Mouse (Mus musculus) cerebellum, adult 2 months (tissue): Measurements from ENCODE around the gene Eif3a. TPM values are rescaled to one million over a fixed set of nuclear protein-coding genes. Genes with fewer than 3 reads are reported as not detected.

Experiments used
- DNase-seq, 2 experiments: peaks; one replicate each; pipeline ENCODE4 v3.0.0; 2021
- H3K27ac ChIP-seq: fragments of 200-500 bp; 2 replicates; pipeline ENCODE4 v1.5.1; 2012; ENCODE audit warnings: low read length, control low read depth, inconsistent platforms; ENCODE audit not compliant: insufficient read depth
- H3K27me3 ChIP-seq: fragments of 200-500 bp; 2 replicates; pipeline ENCODE4 v1.6.1; 2012; ENCODE audit warnings: inconsistent platforms, mild to moderate bottlenecking, low read length, moderate library complexity; ENCODE audit not compliant: control insufficient read depth, insufficient read depth
- H3K4me1 ChIP-seq: fragments of 200-500 bp; 2 replicates; pipeline ENCODE4 v1.6.1; 2011; ENCODE audit warnings: low read length; ENCODE audit not compliant: control insufficient read depth, insufficient read depth
- H3K4me3 ChIP-seq: fragments of 200-500 bp; replicated peaks from 2 replicates; pipeline ENCODE3; 2011; ENCODE audit warnings: mild to moderate bottlenecking, low read depth, low read length, control low read depth; ENCODE audit not compliant: insufficient read depth
- CTCF ChIP-seq: fragments of 200-500 bp; IDR thresholded peaks from 2 replicates; pipeline ENCODE4 v1.5.1; 2011; ENCODE audit warnings: low read depth, mild to moderate bottlenecking, control low read depth, low read length, moderate library complexity, borderline replicate concordance; ENCODE audit not compliant: insufficient read depth
- POLR2A ChIP-seq: fragments of 200-500 bp; IDR thresholded peaks from 2 replicates; pipeline ENCODE4 v1.6.1; 2011; ENCODE audit warnings: low read length, control low read depth, borderline replicate concordance; ENCODE audit not compliant: insufficient read depth
- WGBS: fragments of 180-500 bp; shearing (Covaris S2); methylation state at CpG from one replicate; pipeline ENCODE4 v1.1.7; 2018; 5-methylcytosine and 5-hydroxymethylcytosine counted together
- polyA plus RNA-seq: library from polyadenylated mRNA; depleted of rRNA; stranded (reverse); fragments of >200 nt; gene quantifications from 2 replicates; pipeline ENCODE4 v1.2.3, GENCODE M21; 2012

The Eif3a gene
- polyA plus RNA-seq, 1 experiment = 73.5 TPM

DNA sequence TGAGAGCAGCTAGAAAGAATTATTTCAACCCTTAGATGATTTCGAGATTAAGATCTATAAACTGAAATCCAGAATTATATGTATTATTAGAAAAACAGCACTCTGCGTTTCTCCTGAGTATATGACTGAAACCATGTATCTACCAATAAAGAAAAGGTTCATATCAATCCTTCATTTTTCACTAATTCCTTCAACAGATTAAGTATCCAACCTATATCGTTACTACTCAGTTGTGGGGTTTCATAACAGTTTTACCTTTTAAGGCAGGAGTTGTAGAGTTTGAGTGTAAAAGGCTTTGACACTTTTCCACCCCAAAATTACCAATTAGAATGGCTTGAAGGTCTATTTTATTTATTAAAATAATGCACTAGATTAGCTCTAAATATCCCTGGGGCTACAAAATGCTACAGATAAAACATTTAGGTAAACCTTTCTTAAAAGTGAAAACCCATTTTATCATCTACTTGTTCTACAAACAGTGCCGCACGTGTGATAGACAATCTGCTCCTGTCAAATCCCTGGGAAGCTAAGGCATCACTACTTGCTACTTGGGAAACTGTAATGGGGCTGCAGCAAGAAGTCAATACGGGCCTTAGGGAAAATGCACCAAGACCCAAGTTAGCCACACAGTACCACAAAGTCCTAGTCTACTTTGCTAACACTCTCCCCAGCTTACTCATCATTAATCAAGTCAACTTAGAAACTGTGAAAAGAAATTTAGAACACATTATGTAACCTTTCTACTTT is 2.1 kb downstream of the Eif3a start:
- no peaks in the 10 kb centered on the region; the same call in 1 of the 2 replicates for H3K4me1 ChIP-seq
- H3K27ac ChIP-seq = no peak overlapping the region
- DNase-seq = no peak
- WGBS = 30% methylated on average over 6 of the region's 6 CpGs
- no peaks in the 10 kb centered on the region for H3K27me3 ChIP-seq
- TF ChIP-seq CTCF = no peak
- TF ChIP-seq POLR2A = no peak
- peak overlapping the region; percentile 30 for H3K4me3 ChIP-seq

DNA sequence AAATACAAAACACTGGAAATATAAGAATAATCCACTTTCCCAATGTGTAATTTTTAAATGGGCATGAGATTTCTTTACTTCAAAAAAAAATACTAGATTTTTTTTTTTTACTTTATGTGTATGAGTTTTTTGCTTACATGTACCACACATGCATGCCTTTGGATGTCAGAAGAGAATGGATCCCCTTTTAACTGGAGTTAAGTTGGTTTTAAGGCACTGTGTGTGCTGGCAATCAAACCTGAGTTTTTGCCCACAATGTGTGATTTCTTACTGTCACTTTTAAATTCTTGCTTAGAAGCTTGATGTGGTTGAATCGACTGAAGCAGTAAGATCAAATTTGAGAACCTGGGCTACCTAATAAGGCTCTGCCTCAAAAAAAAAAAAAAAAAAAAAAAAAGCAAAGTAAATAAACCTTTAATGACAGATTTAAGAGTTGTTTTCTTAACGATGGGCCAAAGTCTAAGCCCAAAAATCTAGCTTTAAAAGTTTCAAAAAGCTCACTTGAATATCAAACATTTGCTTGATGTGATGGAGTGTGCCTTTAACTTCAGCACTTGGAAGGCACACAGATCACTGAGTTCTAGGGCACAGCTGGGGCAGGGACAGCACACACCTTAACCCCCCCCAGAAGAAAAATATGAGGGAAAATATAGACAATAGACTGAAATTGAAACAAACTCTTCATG is 2.9 kb downstream of the Eif3a start:
- Histone ChIP-seq H3K4me1 (no peaks in the 10 kb centered on the region; the same call in 1 of the 2 replicates), H3K27ac (no peak overlapping the region), H3K27me3 (no peaks in the 10 kb centered on the region), H3K4me3 (no peak overlapping the region)
- DNase-seq = no peak
- TF ChIP-seq CTCF (no peak), POLR2A (no peak)
- 43% methylated on average over 2 of the region's 2 CpGs for WGBS

DNA sequence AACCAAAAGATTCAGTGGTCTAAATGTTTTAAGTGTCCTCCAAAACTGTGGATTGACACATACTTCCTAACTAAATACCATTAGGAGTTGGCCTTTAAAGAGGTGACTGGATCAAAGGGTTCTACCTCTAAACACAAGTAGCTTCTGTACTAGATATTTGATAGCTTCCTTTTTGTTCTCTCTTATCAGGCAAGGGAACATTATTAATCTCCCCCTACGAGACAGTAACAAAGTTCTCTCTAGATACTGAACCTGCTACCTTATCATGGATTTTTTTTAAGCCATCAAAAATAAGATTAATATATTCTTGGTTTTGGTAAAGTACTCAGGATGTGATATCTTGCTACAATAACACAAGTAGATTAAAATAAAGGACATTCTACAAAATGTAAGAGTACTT is 5.7 kb downstream of the Eif3a start:
- H3K4me1 ChIP-seq = no peaks in the 10 kb centered on the region; the same call in 1 of the 2 replicates
- TF ChIP-seq CTCF = no peak
- TF ChIP-seq POLR2A = no peak
- 72% methylated on average over 1 of the region's 1 CpGs for WGBS
- DNase-seq = no peak
- no peak overlapping the region for H3K27ac ChIP-seq
- H3K4me3 ChIP-seq = no peak overlapping the region
- no peaks in the 10 kb centered on the region for H3K27me3 ChIP-seq

DNA sequence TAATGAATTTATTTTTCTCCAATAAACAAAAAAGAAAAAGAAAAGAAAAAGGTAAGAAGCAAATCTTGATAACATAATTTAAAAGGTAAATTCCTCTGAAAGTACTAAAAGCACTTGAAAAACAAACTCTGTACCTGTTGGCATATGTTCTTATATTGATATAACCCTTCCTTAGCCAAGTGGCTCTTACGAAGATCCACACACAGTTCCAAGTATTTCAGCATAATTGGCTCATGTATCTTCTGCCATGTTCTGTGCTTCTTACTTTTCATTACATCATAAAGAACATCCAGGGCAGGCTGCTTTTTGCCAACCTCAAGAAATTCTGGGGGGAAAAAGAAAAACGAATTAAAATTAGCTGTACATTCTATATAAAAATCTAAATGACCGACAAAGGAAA is 8.4 kb downstream of the Eif3a start:
- TF ChIP-seq POLR2A = no peak
- no peak for TF ChIP-seq CTCF
- WGBS = 59% methylated on average over 3 of the region's 3 CpGs

DNA sequence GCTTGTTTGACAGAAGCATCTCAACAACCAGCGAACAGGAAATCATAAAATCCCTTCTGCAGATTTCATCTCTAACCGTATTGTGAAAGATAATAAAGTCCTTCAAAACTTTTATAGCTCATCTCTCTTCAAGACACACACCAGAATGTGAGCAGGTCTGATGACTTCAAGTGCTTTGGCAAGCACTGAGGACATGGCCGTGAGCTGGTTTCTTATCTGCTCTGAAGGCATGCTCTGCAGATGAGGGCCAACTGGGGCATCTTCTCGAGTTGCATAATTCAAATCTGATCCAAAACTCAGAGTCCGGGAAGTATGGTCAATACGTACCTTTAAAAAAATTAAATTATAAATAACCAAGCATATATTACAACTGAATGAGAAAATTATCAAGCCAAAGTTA is 17.1 kb downstream of the Eif3a start:
- TF ChIP-seq CTCF = no peak
- no peak for TF ChIP-seq POLR2A
- no peaks in the 10 kb centered on the region for H3K27me3 ChIP-seq
- no peak overlapping the region for H3K27ac ChIP-seq
- WGBS = 87% methylated on average over 6 of the region's 6 CpGs
- no peak for DNase-seq
- H3K4me3 ChIP-seq = no peak overlapping the region
- no peaks in the 10 kb centered on the region for H3K4me1 ChIP-seq

More for the DNA sequence above, 8.4 kb downstream of the Eif3a start:
- Histone ChIP-seq H3K27ac (no peak overlapping the region), H3K4me3 (no peak overlapping the region), H3K27me3 (no peaks in the 10 kb centered on the region), H3K4me1 (no peaks in the 10 kb centered on the region; the same call in 1 of the 2 replicates)
- DNase-seq = no peak

GRCm38 (mm10) chr19:60758896-60759835 is 31.3 kb downstream of the Eif3a start:
- 77% methylated on average over 4 of the region's 4 CpGs for WGBS
- TF ChIP-seq POLR2A = no peak

DNA sequence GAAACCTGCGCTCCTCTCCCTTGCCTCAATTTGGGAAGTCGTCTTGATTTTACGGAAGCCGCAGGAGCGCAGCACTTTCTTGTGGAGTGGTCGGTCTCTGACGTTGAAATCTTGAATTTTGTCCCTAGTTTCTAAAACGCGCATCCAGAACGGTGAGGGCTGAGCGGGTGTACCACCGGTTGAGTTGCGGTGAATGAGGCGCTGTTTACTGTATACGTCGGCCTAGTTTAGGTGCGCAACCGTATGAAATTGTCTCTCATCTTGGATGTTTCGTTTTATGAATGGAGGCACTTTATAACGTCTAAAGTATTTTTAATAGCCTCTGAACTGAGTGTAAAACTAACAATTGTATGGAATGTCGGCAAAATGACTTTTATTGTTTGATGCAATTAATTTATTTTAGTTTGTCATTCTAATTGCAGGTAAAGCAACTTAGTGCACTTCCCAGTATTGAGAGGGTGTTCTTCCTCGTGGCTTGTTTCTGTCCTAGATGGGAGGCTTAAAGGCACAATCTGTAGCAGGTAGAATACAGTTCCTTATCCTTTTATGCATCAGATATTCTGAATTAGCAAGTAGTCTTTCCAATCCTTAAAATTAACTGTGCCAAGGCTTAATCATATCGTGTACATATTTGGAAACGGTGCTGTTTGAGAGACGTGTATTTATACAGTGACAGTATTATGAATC is 33.2 kb downstream of the Eif3a start:
- Histone ChIP-seq H3K27me3 (no peaks in the 10 kb centered on the region), H3K27ac (0 out of 2 replicates have a peak overlapping the region, but pooled peaks have one; percentile 79), H3K4me3 (peak overlapping the region; percentile 75), H3K4me1 (peaks cover 3% of the 10 kb centered on the region; the same call in 1 of the 2 replicates)
- 3% methylated on average over 25 of the region's 25 CpGs for WGBS
- TF ChIP-seq POLR2A = no peak
- no peak for TF ChIP-seq CTCF
- no peak for DNase-seq

More at GRCm38 (mm10) chr19:60758896-60759835, 31.3 kb downstream of the Eif3a start:
- Histone ChIP-seq H3K27me3 (no peaks in the 10 kb centered on the region), H3K4me1 (peaks cover 3% of the 10 kb centered on the region; the same call in 1 of the 2 replicates), H3K4me3 (no peak overlapping the region), H3K27ac (no peak overlapping the region)
- no peak for DNase-seq
